Mouse (Mus musculus) G1E (cell line): ENCODE results near the gene Myl12a.

ENCODE experiments used
- CTCF ChIP-seq: IDR thresholded peaks from 2 replicates; pipeline ENCODE4 v1.5.1; 2012; ENCODE audit warnings: low read depth, low read length, inconsistent platforms, mixed read lengths
- GATA2 ChIP-seq: IDR thresholded peaks from 2 replicates; pipeline ENCODE4 v1.6.1; 2012; ENCODE audit warnings: low read depth, low read length, inconsistent platforms, borderline replicate concordance

GRCm38 (mm10) chr17:71027186-71027585, 24.5 kb upstream of the Myl12a start:
- TF ChIP-seq CTCF (no peak), GATA2 (no peak)
